Mouse (Mus musculus) small intestine, adult 2 months (tissue): ENCODE data around the gene Lax1.

Source experiments
- CTCF ChIP-seq: fragments of 200-500 bp; IDR thresholded peaks from 2 replicates; pipeline ENCODE4 v1.5.1; 2012; ENCODE audit warnings: low read depth, mild to moderate bottlenecking, control low read depth, inconsistent platforms, low read length, moderate library complexity, mixed read lengths; ENCODE audit not compliant: insufficient replicate concordance, insufficient read length; ENCODE audit errors: extremely low read depth
- POLR2A ChIP-seq: fragments of 200-500 bp; IDR thresholded peaks from 2 replicates; pipeline ENCODE4 v1.6.1; 2012; ENCODE audit warnings: low read depth, mild to moderate bottlenecking, control low read depth, inconsistent platforms, low read length, moderate library complexity

- TF ChIP-seq CTCF (no peak), POLR2A (no peak)
Measured at GRCm38 (mm10) chr1:133720342-133720741, 30.4 kb upstream of the Lax1 start.
